Mouse (Mus musculus) stomach, embryonic 16.5 days (tissue): ENCODE data around the gene Pik3cb. TPM values are rescaled to one million over a fixed set of nuclear protein-coding genes. Genes with fewer than 3 reads are reported as not detected.

Source experiments
- ATAC-seq: fragments of 200-750 bp; cut with Nextera tagmentation; 2 replicates; pipeline ENCODE4 v1.8.0; 2017; ENCODE audit warnings: moderate number of reproducible peaks, moderate TSS enrichment; ENCODE audit not compliant: insufficient read depth, low FRiP score
- H3K27ac ChIP-seq: fragments of 300-500 bp; sonication (generic); 2 replicates; pipeline ENCODE4 v1.5.1; 2014; ENCODE audit warnings: low read length
- H3K27me3 ChIP-seq: fragments of 300-500 bp; sonication (generic); 2 replicates; pipeline ENCODE4 v1.6.1; 2014; ENCODE audit warnings: low read length, control low read depth, mixed read lengths; ENCODE audit not compliant: control insufficient read depth, insufficient read depth
- H3K36me3 ChIP-seq: fragments of 300-500 bp; sonication (generic); 2 replicates; pipeline ENCODE4 v1.6.1; 2014; ENCODE audit warnings: low read length; ENCODE audit not compliant: control insufficient read depth, insufficient read depth
- H3K4me1 ChIP-seq: fragments of 300-500 bp; sonication (generic); 2 replicates; pipeline ENCODE4 v1.6.1; 2014; ENCODE audit warnings: low read length, control low read depth, mixed read lengths; ENCODE audit not compliant: control insufficient read depth, insufficient read depth
- H3K4me2 ChIP-seq: fragments of 300-500 bp; sonication (generic); 2 replicates; pipeline ENCODE4 v1.6.1; 2014; ENCODE audit warnings: low read depth, low read length, mixed read lengths
- H3K4me3 ChIP-seq: fragments of 300-500 bp; sonication (generic); replicated peaks from 2 replicates; pipeline ENCODE4 v1.5.1; 2014; ENCODE audit warnings: mild to moderate bottlenecking, low read length
- H3K9ac ChIP-seq: fragments of 300-500 bp; sonication (generic); 2 replicates; pipeline ENCODE4 v1.6.1; 2014; ENCODE audit warnings: low read length
- H3K9me3 ChIP-seq: fragments of 300-500 bp; sonication (generic); replicated peaks from 2 replicates; pipeline ENCODE4 v1.6.1; 2016; ENCODE audit warnings: low read length, control low read depth; ENCODE audit not compliant: control insufficient read depth
- WGBS: fragments of 180-500 bp; shearing (Covaris S2); extraction: QIAGEN DNeasy Blood & Tissue Kit; methylation state at CpG from one replicate; pipeline ENCODE4 v1.1.7; 2014; 5-methylcytosine and 5-hydroxymethylcytosine counted together
- polyA plus RNA-seq: library from polyadenylated mRNA; unstranded; fragments of >200 nt; fragmentation: Nextera tagmentation; extraction: Ambion mirVana; gene quantifications from 2 replicates; pipeline ENCODE4 v1.2.1, GENCODE M21; 2015

The Pik3cb gene
- polyA plus RNA-seq, 1 experiment from 2014 or later, result 1.4 TPM

GRCm38 (mm10) chr9:99081308-99081707 lies 59.1 kb downstream of the Pik3cb start:
- H3K4me3 ChIP-seq, result no peak overlapping the region
- H3K4me1 ChIP-seq, result no peaks in the 10 kb centered on the region
- H3K9me3 ChIP-seq, result no peaks in the 10 kb centered on the region
- no peak overlapping the region for H3K9ac ChIP-seq
- ATAC-seq, result no peak
- no peaks in the 10 kb centered on the region for H3K36me3 ChIP-seq
- no peaks in the 10 kb centered on the region for H3K27me3 ChIP-seq
- H3K4me2 ChIP-seq, result no peak overlapping the region
- no peak overlapping the region for H3K27ac ChIP-seq
- 69% methylated on average over 3 of the region's 3 CpGs for WGBS

- Histone ChIP-seq H3K27ac (no peak overlapping the region), H3K27me3 (no peaks in the 10 kb centered on the region), H3K9me3 (no peaks in the 10 kb centered on the region), H3K36me3 (no peaks in the 10 kb centered on the region), H3K4me2 (no peak overlapping the region), H3K9ac (no peak overlapping the region), H3K4me3 (no peak overlapping the region), H3K4me1 (no peaks in the 10 kb centered on the region)
- ATAC-seq, result no peak
- 94% methylated on average over 2 of the region's 2 CpGs for WGBS
Observed at GRCm38 (mm10) chr9:99080657-99081056, 59.8 kb downstream of the Pik3cb start.

GRCm38 (mm10) chr9:99074462-99074861 lies 66.0 kb downstream of the Pik3cb start:
- Histone ChIP-seq H3K36me3 (no peaks in the 10 kb centered on the region), H3K4me1 (no peaks in the 10 kb centered on the region), H3K4me3 (no peak overlapping the region), H3K27me3 (no peaks in the 10 kb centered on the region), H3K4me2 (no peak overlapping the region), H3K9ac (no peak overlapping the region), H3K27ac (no peak overlapping the region), H3K9me3 (no peaks in the 10 kb centered on the region)
- 68% methylated on average over 2 of the region's 2 CpGs for WGBS
- ATAC-seq, result no peak

GRCm38 (mm10) chr9:99072538-99072937 lies 67.9 kb downstream of the Pik3cb start:
- H3K4me3 ChIP-seq, result no peak overlapping the region
- H3K27ac ChIP-seq, result no peak overlapping the region
- no peak for ATAC-seq
- no peaks in the 10 kb centered on the region for H3K27me3 ChIP-seq
- no peak overlapping the region for H3K4me2 ChIP-seq
- 53% methylated on average over 4 of the region's 4 CpGs for WGBS
- H3K36me3 ChIP-seq, result no peaks in the 10 kb centered on the region
- H3K4me1 ChIP-seq, result no peaks in the 10 kb centered on the region
- H3K9ac ChIP-seq, result no peak overlapping the region
- H3K9me3 ChIP-seq, result no peaks in the 10 kb centered on the region

- no peak for ATAC-seq
- Histone ChIP-seq H3K27ac (no peak overlapping the region), H3K4me3 (no peak overlapping the region), H3K9me3 (no peaks in the 10 kb centered on the region), H3K27me3 (no peaks in the 10 kb centered on the region), H3K4me2 (no peak overlapping the region), H3K4me1 (no peaks in the 10 kb centered on the region), H3K9ac (no peak overlapping the region), H3K36me3 (no peaks in the 10 kb centered on the region)
- 83% methylated on average over 5 of the region's 5 CpGs for WGBS
Observed at GRCm38 (mm10) chr9:99065311-99065710, 75.1 kb downstream of the Pik3cb start.

- H3K4me2 ChIP-seq, result no peak overlapping the region
- H3K27ac ChIP-seq, result no peak overlapping the region
- H3K4me3 ChIP-seq, result no peak overlapping the region
- WGBS, result 42% methylated on average over 2 of the region's 2 CpGs
- H3K27me3 ChIP-seq, result no peaks in the 10 kb centered on the region
- H3K9ac ChIP-seq, result no peak overlapping the region
- ATAC-seq, result no peak
- no peaks in the 10 kb centered on the region for H3K36me3 ChIP-seq
- H3K9me3 ChIP-seq, result no peaks in the 10 kb centered on the region
- H3K4me1 ChIP-seq, result no peaks in the 10 kb centered on the region
Observed at GRCm38 (mm10) chr9:99064216-99064615, 76.2 kb downstream of the Pik3cb start.

GRCm38 (mm10) chr9:99062544-99062943 lies 77.9 kb downstream of the Pik3cb start:
- Histone ChIP-seq H3K9me3 (no peaks in the 10 kb centered on the region), H3K4me3 (no peak overlapping the region), H3K27ac (no peak overlapping the region), H3K4me1 (no peaks in the 10 kb centered on the region), H3K9ac (no peak overlapping the region), H3K4me2 (no peak overlapping the region), H3K36me3 (no peaks in the 10 kb centered on the region), H3K27me3 (no peaks in the 10 kb centered on the region)
- ATAC-seq, result 0 out of 2 replicates have a peak, but pooled peaks have one; percentile 50
- 35% methylated on average over 7 of the region's 7 CpGs for WGBS

GRCm38 (mm10) chr9:99057751-99058150 lies 82.7 kb downstream of the Pik3cb start:
- ATAC-seq, result no peak
- Histone ChIP-seq H3K27me3 (no peaks in the 10 kb centered on the region), H3K9me3 (no peaks in the 10 kb centered on the region), H3K36me3 (no peaks in the 10 kb centered on the region), H3K9ac (no peak overlapping the region), H3K4me3 (no peak overlapping the region), H3K4me1 (no peaks in the 10 kb centered on the region), H3K4me2 (no peak overlapping the region), H3K27ac (no peak overlapping the region)
- 61% methylated on average over 3 of the region's 3 CpGs for WGBS

- Histone ChIP-seq H3K4me3 (no peak overlapping the region), H3K4me2 (no peak overlapping the region), H3K4me1 (no peaks in the 10 kb centered on the region), H3K9me3 (no peaks in the 10 kb centered on the region), H3K27me3 (no peaks in the 10 kb centered on the region), H3K9ac (no peak overlapping the region), H3K27ac (no peak overlapping the region), H3K36me3 (no peaks in the 10 kb centered on the region)
- no peak for ATAC-seq
- 66% methylated on average over 6 of the region's 6 CpGs for WGBS
Observed at GRCm38 (mm10) chr9:99049760-99050159, 90.7 kb downstream of the Pik3cb start.

- H3K27ac ChIP-seq, result no peak overlapping the region
- 48% methylated on average over 1 of the region's 1 CpGs for WGBS
- H3K27me3 ChIP-seq, result no peaks in the 10 kb centered on the region
- no peak for ATAC-seq
- H3K4me1 ChIP-seq, result no peaks in the 10 kb centered on the region
- no peaks in the 10 kb centered on the region for H3K9me3 ChIP-seq
- H3K4me2 ChIP-seq, result no peak overlapping the region
- H3K9ac ChIP-seq, result no peak overlapping the region
- H3K36me3 ChIP-seq, result no peaks in the 10 kb centered on the region
- no peak overlapping the region for H3K4me3 ChIP-seq
Observed at GRCm38 (mm10) chr9:99048724-99049250, 91.6 kb downstream of the Pik3cb start.
